Mouse (Mus musculus) kidney, postnatal 0 days (tissue): ENCODE measurements around the gene Nek9. TPM values are rescaled to one million over a fixed set of nuclear protein-coding genes. Genes with fewer than 3 reads are reported as not detected.

Experiments used
- ATAC-seq: fragments of 200-750 bp; cut with Nextera tagmentation; replicated peaks from 2 replicates; pipeline ENCODE4 v1.8.0; 2017; ENCODE audit warnings: low read depth, moderate number of reproducible peaks, moderate TSS enrichment, moderate library complexity; ENCODE audit not compliant: low FRiP score
- DNase-seq: peaks from one replicate; pipeline ENCODE4 v3.0.0-alpha.2; 2016; ENCODE audit warnings: low spot score
- H3K27ac ChIP-seq: fragments of 300-500 bp; sonication (generic); 2 replicates; pipeline ENCODE4 v1.5.1; 2014; ENCODE audit warnings: mild to moderate bottlenecking
- H3K27me3 ChIP-seq: fragments of 300-500 bp; sonication (generic); 2 replicates; pipeline ENCODE4 v1.6.1; 2014; ENCODE audit warnings: low read length, mixed read lengths; ENCODE audit not compliant: insufficient read depth
- H3K36me3 ChIP-seq: fragments of 300-500 bp; sonication (generic); 2 replicates; pipeline ENCODE4 v1.6.1; 2014; ENCODE audit warnings: low read length, mixed read lengths; ENCODE audit not compliant: insufficient read depth
- H3K4me1 ChIP-seq: fragments of 300-500 bp; sonication (generic); replicated peaks from 2 replicates; pipeline ENCODE4 v1.6.1; 2014; ENCODE audit warnings: antibody characterized with exemption, low read length, mixed read lengths; ENCODE audit not compliant: insufficient read depth
- H3K4me2 ChIP-seq: fragments of 300-500 bp; sonication (generic); 2 replicates; pipeline ENCODE4 v1.6.1; 2014; ENCODE audit warnings: mild to moderate bottlenecking, low read length, moderate library complexity, mixed read lengths
- H3K4me3 ChIP-seq: fragments of 300-500 bp; sonication (generic); replicated peaks from 2 replicates; pipeline ENCODE4 v1.5.1; 2014; ENCODE audit warnings: low read depth, low read length
- H3K9ac ChIP-seq: fragments of 300-500 bp; sonication (generic); 2 replicates; pipeline ENCODE4 v1.6.1; 2014; ENCODE audit warnings: low read depth, low read length
- H3K9me3 ChIP-seq: fragments of 300-500 bp; sonication (generic); replicated peaks from 2 replicates; pipeline ENCODE4 v1.6.1; 2016; ENCODE audit warnings: low read length, inconsistent platforms, mixed read lengths
- CTCF ChIP-seq: IDR thresholded peaks from 2 replicates; pipeline ENCODE4 v1.5.1; 2016; ENCODE audit warnings: antibody characterized with exemption, low read depth, mild to moderate bottlenecking, moderate library complexity
- WGBS: fragments of 180-500 bp; shearing (Covaris S2); extraction: QIAGEN DNeasy Blood & Tissue Kit; methylation state at CpG from one replicate; pipeline ENCODE4 v1.1.7; 2014; 5-methylcytosine and 5-hydroxymethylcytosine counted together
- polyA plus RNA-seq: library from polyadenylated mRNA; unstranded; fragments of >200 nt; fragmentation: Nextera tagmentation; extraction: Ambion mirVana; gene quantifications from 2 replicates; pipeline ENCODE4 v1.2.1, GENCODE M21; 2015

Gene Nek9
- polyA plus RNA-seq, 1 experiment from 2014 or later, result 16.4 TPM

- Histone ChIP-seq H3K9ac (no peak overlapping the region), H3K27ac (no peak overlapping the region), H3K36me3 (no peaks in the 10 kb centered on the region), H3K4me1 (peaks cover 5% of the 10 kb centered on the region; the same call in 1 of the 2 replicates), H3K4me3 (no peak overlapping the region), H3K9me3 (no peaks in the 10 kb centered on the region), H3K4me2 (no peak overlapping the region), H3K27me3 (no peaks in the 10 kb centered on the region)
- DNase-seq, result no peak
- ATAC-seq, result no peak
- WGBS, result 95% methylated on average over 10 of the region's 10 CpGs
- TF ChIP-seq CTCF, result no peak
Measured at GRCm38 (mm10) chr12:85278919-85279318, 60.2 kb downstream of the Nek9 start.

GRCm38 (mm10) chr12:85276273-85276672, 62.9 kb downstream of the Nek9 start:
- WGBS, result 59% methylated on average over 5 of the region's 5 CpGs

GRCm38 (mm10) chr12:85273508-85273907, 65.7 kb downstream of the Nek9 start:
- ATAC-seq, result no peak
- TF ChIP-seq CTCF, result no peak
- peak; percentile 74 for DNase-seq
- Histone ChIP-seq H3K27me3 (no peaks in the 10 kb centered on the region), H3K4me3 (no peak overlapping the region), H3K27ac (no peak overlapping the region), H3K4me2 (no peak overlapping the region), H3K9me3 (no peaks in the 10 kb centered on the region), H3K4me1 (no peaks in the 10 kb centered on the region), H3K36me3 (no peaks in the 10 kb centered on the region), H3K9ac (no peak overlapping the region)
- 30% methylated on average over 10 of the region's 10 CpGs for WGBS

More at GRCm38 (mm10) chr12:85276273-85276672, 62.9 kb downstream of the Nek9 start:
- no peak for TF ChIP-seq CTCF
- no peak overlapping the region for H3K27ac ChIP-seq
- no peaks in the 10 kb centered on the region for H3K36me3 ChIP-seq
- no peak overlapping the region for H3K4me2 ChIP-seq
- ATAC-seq (no peak), DNase-seq (no peak)
- no peaks in the 10 kb centered on the region for H3K27me3 ChIP-seq
- H3K4me1 ChIP-seq, result peaks cover 5% of the 10 kb centered on the region; the same call in 1 of the 2 replicates
- H3K9me3 ChIP-seq, result no peaks in the 10 kb centered on the region
- H3K4me3 ChIP-seq, result no peak overlapping the region
- no peak overlapping the region for H3K9ac ChIP-seq

GRCm38 (mm10) chr12:85271843-85272206, 67.3 kb downstream of the Nek9 start:
- Histone ChIP-seq H3K9me3 (no peaks in the 10 kb centered on the region), H3K9ac (no peak overlapping the region), H3K4me1 (no peaks in the 10 kb centered on the region), H3K27me3 (no peaks in the 10 kb centered on the region), H3K4me2 (no peak overlapping the region), H3K4me3 (no peak overlapping the region), H3K27ac (no peak overlapping the region), H3K36me3 (no peaks in the 10 kb centered on the region)
- 54% methylated on average over 4 of the region's 4 CpGs for WGBS
- TF ChIP-seq CTCF, result no peak
- no peak for ATAC-seq
- no peak for DNase-seq

- ATAC-seq, result no peak
- H3K36me3 ChIP-seq, result no peaks in the 10 kb centered on the region
- H3K27me3 ChIP-seq, result no peaks in the 10 kb centered on the region
- H3K4me2 ChIP-seq, result no peak overlapping the region
- H3K9me3 ChIP-seq, result no peaks in the 10 kb centered on the region
- DNase-seq, result no peak
- H3K4me3 ChIP-seq, result no peak overlapping the region
- H3K27ac ChIP-seq, result no peak overlapping the region
- TF ChIP-seq CTCF, result 0 out of 2 replicates have a peak, but pooled peaks have one; percentile 5
- H3K9ac ChIP-seq, result no peak overlapping the region
- WGBS, result 75% methylated on average over 7 of the region's 7 CpGs
- H3K4me1 ChIP-seq, result no peaks in the 10 kb centered on the region
Measured at GRCm38 (mm10) chr12:85271132-85271842, 67.9 kb downstream of the Nek9 start.

GRCm38 (mm10) chr12:85270319-85270718, 68.8 kb downstream of the Nek9 start, which contains the start of gene Mlh3:
Gene Mlh3 (minus strand): TSS chr12:85270599.
- Histone ChIP-seq H3K4me1 (0 out of 2 replicates have a peak, but pooled peaks cover 2% of the 10 kb centered on the region), H3K4me3 (peak within 1 kb of the TSS; percentile 42), H3K4me2 (peak within 1 kb of the TSS; percentile 61), H3K9me3 (no peaks in the 10 kb centered on the region), H3K36me3 (no peaks in the 10 kb centered on the region), H3K27me3 (no peaks in the 10 kb centered on the region), H3K27ac (peak within 1 kb of the TSS; percentile 81), H3K9ac (peak within 1 kb of the TSS; percentile 62)
- peak; percentile 93 for ATAC-seq
- peak; percentile 53 for TF ChIP-seq CTCF
- 1% methylated on average over 35 of the region's 35 CpGs for WGBS
- peak; percentile 86 for DNase-seq
